8 mouse cellular contexts compared by ENCODE assay signal in genomic region chr7:67217025-67217424, GRCm38 (mm10). TPM values are rescaled to one million over a fixed set of nuclear protein-coding genes. Genes with fewer than 3 reads are reported as not detected.
DNase-seq lines count a peak whose midpoint lies in the region; ATAC-seq lines count a peak whose summit lies in the region.

No protein-coding gene starts in this region.

- H3K27me3 ChIP-seq in neural tube, embryonic 15.5 days (replicated peaks): no peaks in the 10 kb centered on the region

- H3K9ac ChIP-seq in neural tube, embryonic 15.5 days (replicated peaks): no peak overlapping the region

- no peak for ATAC-seq in neural tube, embryonic 15.5 days (ENCODE audit: low FRiP score)

- DNase-seq in cerebellum, postnatal 10 days: peak; percentile 84 to 86
- DNase-seq in cerebellum, adult 9-11 months: no peak
- peak; percentile 75 for DNase-seq in neural tube, embryonic 10.5 days (ENCODE audit: extremely low spot score, low spot score)
- DNase-seq in cerebellum, postnatal 25 days: peak; percentile 64 to 84
- DNase-seq in induced T-regulatory cell, adult 2 months (ENCODE audit: low read depth): peak; percentile 82
- peak; percentile 51 to 78 for DNase-seq in lung, postnatal 4 days
- peak; percentile 84 for DNase-seq in testis, postnatal 10 days (ENCODE audit: low spot score)

- 78% methylated on average over 3 of the region's 3 CpGs for WGBS in neural tube, embryonic 15.5 days

- no peak overlapping the region for H3K27ac ChIP-seq in neural tube, embryonic 15.5 days (replicated peaks)

- no peaks in the 10 kb centered on the region for H3K36me3 ChIP-seq in neural tube, embryonic 15.5 days

- H3K4me2 ChIP-seq in neural tube, embryonic 15.5 days: no peak overlapping the region

- no peaks in the 10 kb centered on the region for H3K9me3 ChIP-seq in neural tube, embryonic 15.5 days (replicated peaks)

- H3K4me1 ChIP-seq in neural tube, embryonic 15.5 days: 0 out of 2 replicates have a peak, but pooled peaks cover 5% of the 10 kb centered on the region

- no peak overlapping the region for H3K4me3 ChIP-seq in neural tube, embryonic 15.5 days (replicated peaks)

RNA-seq across cellular contexts. Expression of gene Lysmd4, which starts 5.3 kb away (rescaled TPM):
- 33.1 and 37.0 TPM in 2 replicates for polyA plus RNA-seq in neural tube, embryonic 15.5 days (2015; fragmentation: Nextera tagmentation; extraction: Ambion mirVana)
